Mouse (Mus musculus) erythroblast, embryonic 14.5 days (primary cell): Measurements from ENCODE around the gene Tbl1x.

Experiments
- GATA1 ChIP-seq: IDR thresholded peaks from 2 replicates; pipeline ENCODE4 v1.6.1; 2012; ENCODE audit warnings: low read length, inconsistent platforms, mixed read lengths
- TAL1 ChIP-seq: IDR thresholded peaks from 3 replicates; pipeline ENCODE4 v1.6.1; 2012; ENCODE audit warnings: low read length, inconsistent platforms, mixed read lengths

DNA sequence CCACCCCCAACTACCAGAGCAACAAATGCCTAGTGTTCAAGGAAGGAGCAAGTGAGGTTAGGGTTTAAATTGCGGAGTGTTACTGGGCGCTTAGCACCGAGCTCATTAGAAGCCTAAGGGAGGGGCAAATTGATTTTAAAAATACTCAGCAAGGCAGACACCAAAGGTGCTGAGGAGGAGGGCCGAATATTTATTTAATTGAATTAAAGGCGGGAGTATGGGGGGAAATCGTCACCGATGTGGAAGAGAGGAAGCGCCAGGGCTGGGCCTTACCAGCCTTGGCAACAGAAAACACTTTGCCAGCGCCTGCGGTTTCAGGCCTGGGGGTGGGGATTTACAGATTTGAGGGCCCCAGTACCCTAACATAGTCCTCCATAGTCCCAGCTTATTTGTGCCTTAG, 1.0 kb upstream of the Tbl1x start:
- TF ChIP-seq GATA1 (no peak), TAL1 (no peak)
